Mouse (Mus musculus) lung, postnatal 4 days (tissue): ENCODE results near the gene Rps27l.
"Not testable (repeated sequence)": the region's sequence is repeated elsewhere in the genome, so short reads cannot be mapped to it uniquely, and the experiment has no call there.

ENCODE experiments used
- DNase-seq, 2 experiments: peaks; one replicate each; pipeline ENCODE4 v3.0.0; 2021

Gene Rps27l

GRCm38 (mm10) chr9:66945647-66946641 lies at the start of gene Rps27l:
Gene Rps27l (plus strand): TSS chr9:66946086.
- DNase-seq = peak; percentile 96 to 97

DNA sequence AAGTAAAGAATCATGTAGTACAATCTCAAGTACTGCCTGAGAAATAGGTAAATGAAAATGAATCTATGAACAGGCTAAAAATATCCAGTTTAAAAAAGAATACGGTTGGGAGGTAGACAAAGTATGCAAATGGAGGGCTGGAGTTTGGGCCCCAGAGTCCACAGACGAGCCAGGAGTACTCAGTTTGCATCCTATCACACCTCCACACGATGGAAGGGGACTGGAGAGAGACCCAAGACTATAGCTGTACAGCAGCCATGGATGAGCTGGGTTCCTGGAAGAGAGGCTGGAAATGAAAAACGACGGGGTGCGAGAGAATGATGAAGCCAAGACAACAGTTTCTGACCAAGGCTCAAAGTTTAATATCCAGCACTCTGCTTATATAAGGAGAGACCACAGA lies 48.9 kb upstream of the Rps27l start:
- no peak for DNase-seq

DNA sequence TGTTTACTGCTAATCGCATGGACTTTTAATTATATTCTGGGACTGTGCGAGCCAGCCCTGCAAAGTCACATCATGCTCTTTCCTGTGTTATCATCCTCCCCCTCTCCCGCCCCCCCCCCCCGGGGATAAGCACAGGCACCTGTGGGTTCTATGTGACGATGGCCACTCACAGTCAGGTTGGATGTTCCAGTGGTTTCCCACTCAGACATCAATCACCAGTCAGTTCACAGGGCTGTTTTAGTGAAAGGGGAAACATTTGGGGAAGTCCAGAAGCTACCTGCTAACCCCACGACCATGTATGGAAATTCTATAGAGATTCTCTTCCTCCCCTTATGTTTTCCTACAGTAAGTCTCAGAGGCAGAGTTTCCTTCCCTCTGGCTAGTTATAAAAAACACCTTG lies 48.0 kb upstream of the Rps27l start:
- DNase-seq = no peak

GRCm38 (mm10) chr9:66899072-66899471 lies 46.8 kb upstream of the Rps27l start:
- no peak for DNase-seq

GRCm38 (mm10) chr9:66899526-66899925 lies 46.4 kb upstream of the Rps27l start:
- DNase-seq = no peak

DNA sequence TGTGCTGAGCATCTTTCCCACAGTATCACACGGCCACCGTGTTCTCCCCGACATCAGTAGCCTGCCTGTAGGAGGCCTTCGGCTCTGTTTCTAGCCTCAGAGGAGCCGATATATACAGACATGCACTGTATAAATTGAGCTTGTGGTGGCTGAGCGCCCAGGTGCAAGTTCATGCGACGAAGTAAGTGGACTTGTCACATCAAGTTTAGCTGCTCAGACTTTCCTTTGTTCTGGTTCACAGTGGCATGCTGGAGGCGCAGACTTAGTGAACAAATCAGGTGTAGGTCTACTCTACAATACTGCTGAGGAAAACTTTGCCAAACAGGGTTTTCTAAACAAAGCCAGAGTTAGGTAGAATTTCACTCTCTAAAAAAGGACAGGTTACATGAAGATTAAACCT lies 39.9 kb upstream of the Rps27l start:
- DNase-seq = no peak

- DNase-seq = no peak
Measured at GRCm38 (mm10) chr9:66907126-66907525, 38.8 kb upstream of the Rps27l start.

GRCm38 (mm10) chr9:66907746-66908397 lies 38.0 kb upstream of the Rps27l start:
- no peak for DNase-seq

DNA sequence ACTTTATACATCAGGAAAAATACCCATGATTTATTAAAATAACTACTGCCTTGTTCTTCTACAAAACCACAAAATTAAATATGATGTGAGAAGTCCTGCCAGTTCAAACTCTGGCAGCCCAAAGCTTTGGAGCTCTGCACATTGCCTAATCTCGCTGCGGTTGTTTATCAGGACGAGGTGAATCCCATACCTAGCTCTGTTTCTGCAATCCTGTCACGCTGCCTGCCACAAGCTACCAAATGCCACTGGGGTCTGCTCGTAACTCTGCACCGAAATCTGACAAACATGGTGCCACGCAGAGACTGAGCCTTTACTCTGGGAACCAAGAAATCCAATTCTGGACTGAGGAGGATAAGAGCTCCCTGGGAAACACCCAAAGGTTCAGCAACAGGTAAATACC lies 36.0 kb upstream of the Rps27l start:
- no peak for DNase-seq

GRCm38 (mm10) chr9:66910677-66911076 lies 35.2 kb upstream of the Rps27l start:
- DNase-seq = no peak

DNA sequence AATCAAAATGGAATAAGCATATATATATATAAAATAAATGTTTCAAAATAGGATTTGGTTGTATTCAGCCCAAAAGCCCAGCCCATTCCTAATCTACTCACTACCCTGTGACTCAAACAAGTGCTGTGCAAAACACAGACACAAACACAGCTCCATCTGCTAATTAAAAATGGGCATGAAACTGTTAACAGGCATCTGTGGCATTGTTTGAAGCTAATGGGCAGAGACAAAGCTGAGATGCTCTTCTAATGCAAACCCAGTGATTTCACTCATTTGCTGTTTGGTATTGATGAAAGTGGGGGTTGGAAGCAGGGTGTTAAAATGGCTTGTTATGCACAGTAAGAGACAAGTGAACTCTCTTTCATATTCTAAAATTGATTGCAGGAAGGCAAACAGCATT lies 33.6 kb upstream of the Rps27l start:
- no peak for DNase-seq

GRCm38 (mm10) chr9:66913254-66913934 lies 32.5 kb upstream of the Rps27l start:
- not testable (repeated sequence) for DNase-seq

GRCm38 (mm10) chr9:66914540-66914939 lies 31.3 kb upstream of the Rps27l start:
- no peak for DNase-seq

GRCm38 (mm10) chr9:66915401-66915800 lies 30.5 kb upstream of the Rps27l start:
- peak in 1 of 2 experiments; percentile 29 for DNase-seq

DNA sequence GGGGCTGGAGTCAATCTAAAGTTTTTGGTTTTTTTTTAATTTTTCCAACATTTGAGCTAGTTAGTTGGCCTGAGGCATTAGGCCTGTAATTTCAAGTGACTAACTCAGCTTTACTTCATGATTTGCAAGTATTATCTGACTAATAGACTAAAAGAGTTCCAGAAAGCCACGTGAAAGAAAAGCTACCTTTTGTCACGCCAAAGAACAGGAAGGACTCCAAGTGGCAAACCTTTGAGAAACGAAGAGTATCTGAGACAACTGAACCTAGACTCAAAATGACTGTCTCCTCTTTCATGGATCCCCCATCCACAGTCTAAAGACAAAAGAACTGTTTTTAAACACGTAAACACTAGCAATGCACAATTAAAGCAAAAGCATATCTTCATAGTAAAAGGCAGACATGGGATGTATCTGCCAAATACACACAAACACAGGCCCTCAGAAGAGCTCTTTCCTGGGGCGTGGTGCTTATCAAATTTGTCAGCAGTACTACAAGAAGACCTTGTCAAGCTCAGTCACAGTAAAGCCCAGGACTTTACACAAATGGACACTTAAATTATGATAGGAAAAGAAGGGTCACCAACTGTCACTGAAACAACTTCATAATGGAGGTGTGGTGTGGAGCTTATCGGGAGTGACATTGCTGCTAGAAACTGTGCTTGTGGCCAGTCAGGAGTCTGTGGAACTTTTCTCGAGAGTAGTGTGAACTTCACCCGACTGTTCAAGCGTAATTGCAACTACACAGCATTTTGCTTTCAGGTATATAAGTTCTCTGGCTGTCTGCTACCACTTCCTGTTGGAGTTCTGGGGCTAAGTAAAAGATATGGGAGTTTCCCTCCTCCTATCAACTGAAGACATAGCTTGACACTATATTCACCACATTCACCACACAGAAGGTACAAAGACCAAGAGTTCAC lies 29.8 kb upstream of the Rps27l start:
- no peak for DNase-seq

DNA sequence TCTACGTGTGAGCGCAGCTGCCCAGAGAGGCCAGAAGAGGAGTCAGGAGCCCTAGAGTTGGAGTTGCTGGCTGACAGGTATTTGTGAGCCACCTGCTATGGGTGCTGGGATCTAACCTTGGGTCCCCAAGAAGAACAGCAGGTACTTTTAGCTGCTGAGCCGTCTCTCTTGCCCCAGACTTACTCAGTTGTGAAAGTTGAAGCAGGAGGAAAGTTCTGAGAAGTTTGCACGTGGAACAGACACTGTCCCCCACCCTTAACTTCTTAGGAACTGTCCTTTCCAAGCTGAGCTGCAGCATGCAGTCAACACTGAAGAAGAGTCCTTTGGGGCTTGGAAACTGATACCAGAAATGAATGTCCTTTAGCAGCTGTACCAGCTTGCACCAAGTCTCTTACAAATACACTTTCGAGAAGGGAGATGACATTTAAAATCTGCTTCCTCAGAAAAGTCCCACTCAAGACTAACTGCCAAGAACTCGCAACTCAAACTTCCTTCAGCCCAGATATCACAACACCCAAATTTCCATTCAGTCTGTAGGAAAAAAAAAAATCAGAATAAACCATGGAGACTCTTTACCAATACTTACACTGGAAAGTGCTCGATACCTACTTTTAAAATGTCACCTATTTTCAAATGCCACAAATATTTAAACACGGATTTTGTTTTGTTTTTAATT lies 28.5 kb upstream of the Rps27l start:
- no peak for DNase-seq

DNA sequence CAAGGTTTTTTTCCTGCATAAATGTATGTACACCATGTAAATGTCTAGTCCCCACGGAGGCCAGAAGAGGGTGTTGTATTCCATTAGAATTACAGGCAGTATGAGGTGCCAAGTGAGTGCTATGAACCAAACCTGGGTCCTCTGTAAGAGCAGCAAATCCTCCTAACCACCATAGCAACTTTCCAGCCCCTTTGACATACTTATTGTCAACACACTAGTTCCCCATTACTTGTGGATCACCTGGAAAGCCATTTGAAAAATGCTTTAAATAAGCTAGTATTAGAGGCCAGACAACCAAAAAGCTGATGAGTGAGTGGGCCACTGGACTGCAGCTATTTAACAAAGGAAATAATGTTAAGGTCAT lies 28.0 kb upstream of the Rps27l start:
- no peak for DNase-seq

GRCm38 (mm10) chr9:66918672-66919330 lies 27.1 kb upstream of the Rps27l start:
- DNase-seq = peak in 1 of 2 experiments; percentile 25

DNA sequence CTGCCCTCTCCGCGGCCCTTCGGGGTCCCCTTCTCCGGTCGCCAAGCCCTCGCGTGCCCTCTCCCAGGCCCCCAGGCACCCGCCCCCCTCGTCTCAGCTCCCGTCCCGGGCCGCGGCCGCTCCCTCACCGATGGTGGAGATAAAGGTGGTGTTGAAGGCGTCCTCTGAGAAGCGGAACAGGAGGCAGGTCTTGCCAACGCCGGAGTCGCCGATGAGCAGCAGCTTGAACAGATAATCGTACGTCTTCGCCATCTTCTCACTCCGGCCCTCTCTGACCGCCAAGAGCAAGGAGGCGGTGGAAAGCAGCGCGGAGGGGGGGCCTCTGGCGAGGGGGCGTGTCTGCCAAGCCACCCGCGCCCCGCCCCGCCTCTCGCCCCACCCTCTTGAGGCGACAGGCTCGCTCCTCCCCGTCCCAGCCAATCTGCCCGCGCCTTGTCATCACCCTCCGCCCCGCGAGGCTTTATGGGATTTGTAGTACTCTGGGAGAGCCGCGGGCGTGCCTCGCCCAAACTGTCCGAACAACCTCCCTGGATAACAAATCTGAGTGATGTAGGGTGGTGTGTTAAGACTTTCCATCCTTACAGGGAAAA lies 26.4 kb upstream of the Rps27l start, which contains the start of gene Rab8b:
TSS of gene Rab8b (minus strand) at position 306 of the 590 bp plus-strand sequence.
- DNase-seq = peak; percentile 97 to 98

DNA sequence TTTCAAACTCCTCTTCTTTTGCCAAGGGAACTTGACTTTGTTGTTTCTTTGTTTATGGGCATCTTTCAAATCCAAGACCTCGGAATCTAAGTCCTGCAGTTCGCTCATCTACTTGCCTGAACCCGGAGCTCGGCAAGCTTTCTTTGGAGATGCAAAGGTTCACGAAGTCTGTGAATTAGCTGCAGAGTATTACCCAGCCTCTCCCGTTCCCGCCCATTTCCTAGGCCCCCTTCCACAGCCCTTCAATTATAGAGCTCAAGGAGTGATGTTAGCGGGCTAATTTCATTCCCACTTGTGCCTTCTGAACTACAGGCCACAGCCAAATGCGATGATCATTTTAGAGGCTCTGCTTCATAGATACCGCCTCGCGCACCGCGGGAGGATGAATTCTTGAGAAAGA lies 25.9 kb upstream of the Rps27l start:
- DNase-seq = no peak
